Mouse (Mus musculus) CH12F3 (cell line): ENCODE measurements around the gene Igfbp3.

Experiments used
- in situ Hi-C: fragments of 300-500 bp; cut with MboI; formaldehyde crosslinking; loops from 2 replicates; pipeline ENCODE4 v1.14.3; 2020; ENCODE audit warnings: low sequenced_read_pairs

Igfbp3 gene

DNA sequence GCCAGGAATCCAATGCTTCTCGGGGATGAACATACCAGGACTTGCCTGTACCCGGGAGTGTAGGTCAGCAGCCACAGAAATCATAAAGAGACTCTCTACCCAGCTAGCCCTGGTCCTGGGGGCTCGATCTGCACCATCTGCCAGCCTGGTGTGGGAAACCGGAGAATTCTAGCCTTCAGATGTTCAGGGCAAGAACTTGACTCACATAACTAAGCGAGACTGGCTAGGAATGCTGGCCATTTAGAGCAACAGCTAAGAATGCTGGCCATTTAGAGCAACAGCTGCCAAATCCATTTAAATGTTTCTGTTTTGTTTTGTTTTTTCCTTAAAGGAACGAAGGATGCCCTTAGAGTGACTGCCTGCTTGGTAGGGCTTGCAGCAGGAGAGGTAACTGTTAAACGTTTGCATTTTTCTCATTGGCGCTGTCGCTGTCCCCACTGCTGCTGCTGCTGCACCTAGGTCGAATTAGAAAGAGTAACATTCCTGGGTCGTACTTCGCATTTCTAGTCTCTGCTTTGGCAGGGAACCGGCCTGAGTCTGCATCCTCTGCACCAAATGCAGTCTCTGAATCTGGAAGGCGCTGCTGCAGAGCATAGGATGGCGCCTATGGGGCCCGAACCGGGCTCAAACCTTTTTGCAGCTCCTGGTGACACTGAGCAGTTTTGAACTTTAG, 1.5 kb downstream of the Igfbp3 start:
- in situ Hi-C loops: no loop called here

DNA sequence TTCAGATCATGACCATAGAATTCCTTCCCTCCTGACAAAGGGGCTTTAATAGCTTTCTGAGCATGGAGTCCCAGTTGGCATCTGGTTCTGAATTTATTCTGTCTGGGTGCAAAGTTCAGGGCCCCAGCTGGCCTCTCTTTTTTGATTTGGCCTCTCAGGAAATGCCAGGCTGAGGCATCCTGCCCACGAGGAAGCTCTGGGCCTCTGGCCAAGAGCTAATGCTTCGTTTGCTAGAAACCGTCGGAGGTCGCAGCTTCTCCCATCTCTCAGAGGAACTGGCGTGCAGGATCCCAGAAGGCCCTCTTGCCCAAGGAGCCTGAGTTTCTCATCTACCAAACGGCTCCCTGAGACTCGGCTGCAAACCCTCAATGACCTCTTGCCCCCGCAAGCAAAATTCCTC, 2.5 kb downstream of the Igfbp3 start:
- in situ Hi-C loops: no loop called here

DNA sequence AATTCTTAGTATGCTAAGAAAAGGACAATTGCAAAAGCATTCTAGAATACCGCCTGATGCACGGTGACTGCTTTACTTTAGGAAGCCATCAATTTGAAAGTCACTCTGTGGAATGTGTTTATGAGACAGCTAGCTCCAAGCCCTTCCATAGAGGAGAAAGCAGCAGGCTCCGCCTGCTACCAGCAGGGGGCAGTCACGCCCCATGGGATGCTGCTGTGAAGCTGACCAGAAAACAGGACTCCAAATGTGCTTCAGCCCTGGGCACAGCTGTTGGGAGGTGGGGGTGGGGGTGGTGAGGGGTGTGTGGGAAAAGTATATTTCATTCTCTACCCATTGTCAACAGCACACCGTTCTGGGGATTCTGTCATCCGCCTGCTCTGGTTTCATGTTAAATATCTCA, 3.4 kb downstream of the Igfbp3 start:
- in situ Hi-C loops: no loop called here

DNA sequence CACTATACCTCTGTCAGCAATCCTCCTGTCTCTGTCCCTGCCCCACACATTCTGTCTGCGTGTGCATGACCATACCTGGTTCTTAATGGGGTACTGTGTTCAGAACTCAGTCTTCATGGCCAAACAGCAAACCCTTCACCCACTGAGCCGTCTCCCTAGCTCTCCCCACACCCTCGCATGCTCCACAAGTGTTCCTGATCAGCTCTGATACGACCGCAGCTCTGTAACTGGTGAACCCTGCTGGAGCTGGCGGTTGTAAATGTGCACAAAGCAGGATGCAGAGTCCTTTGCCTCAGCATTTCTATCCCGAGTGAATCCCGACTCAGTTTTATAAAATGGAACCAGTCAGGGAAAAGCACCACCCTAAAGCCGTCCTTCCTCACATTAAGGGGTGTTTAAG, 9.9 kb downstream of the Igfbp3 start:
- in situ Hi-C loops: no loop called here

DNA sequence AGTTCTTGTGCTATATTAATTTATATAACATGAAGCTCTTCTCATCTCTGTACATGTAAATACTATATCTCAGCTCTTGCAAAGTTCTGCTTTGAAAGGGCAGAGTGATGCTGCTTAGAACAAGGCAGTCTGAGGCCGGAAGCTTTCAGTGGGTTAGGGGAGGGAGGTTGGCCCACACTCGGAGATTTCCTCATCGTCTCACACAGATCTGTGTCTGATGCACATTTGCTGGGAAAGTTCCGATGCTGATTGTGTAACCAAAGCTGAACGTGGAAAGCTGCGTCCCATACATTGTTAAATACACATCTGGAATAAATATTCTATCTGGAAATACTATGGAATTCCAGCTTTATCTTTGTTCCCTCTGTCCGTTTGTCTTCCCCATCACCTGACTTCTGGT, 11.5 kb downstream of the Igfbp3 start:
- in situ Hi-C loops: no loop called here

DNA sequence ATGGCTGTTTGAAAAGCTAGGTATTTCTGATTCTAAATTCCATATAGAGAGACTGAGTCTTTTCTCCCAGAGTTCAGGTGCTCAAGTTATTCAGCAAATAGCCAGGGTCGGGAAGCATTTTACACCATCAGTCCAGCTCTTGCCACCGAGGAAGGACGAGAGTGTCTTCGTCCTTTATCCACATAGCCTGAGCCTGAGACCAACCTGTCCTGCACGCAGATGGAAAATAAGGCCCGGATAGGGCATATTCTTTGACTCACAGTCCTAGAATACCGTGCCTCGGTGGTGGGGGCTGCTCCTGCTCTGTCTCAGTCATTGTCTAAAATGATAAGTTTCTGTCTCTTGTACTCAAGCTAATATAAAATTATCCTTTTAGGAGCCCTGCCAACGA, 13.3 kb downstream of the Igfbp3 start:
- in situ Hi-C loops: no loop called here

DNA sequence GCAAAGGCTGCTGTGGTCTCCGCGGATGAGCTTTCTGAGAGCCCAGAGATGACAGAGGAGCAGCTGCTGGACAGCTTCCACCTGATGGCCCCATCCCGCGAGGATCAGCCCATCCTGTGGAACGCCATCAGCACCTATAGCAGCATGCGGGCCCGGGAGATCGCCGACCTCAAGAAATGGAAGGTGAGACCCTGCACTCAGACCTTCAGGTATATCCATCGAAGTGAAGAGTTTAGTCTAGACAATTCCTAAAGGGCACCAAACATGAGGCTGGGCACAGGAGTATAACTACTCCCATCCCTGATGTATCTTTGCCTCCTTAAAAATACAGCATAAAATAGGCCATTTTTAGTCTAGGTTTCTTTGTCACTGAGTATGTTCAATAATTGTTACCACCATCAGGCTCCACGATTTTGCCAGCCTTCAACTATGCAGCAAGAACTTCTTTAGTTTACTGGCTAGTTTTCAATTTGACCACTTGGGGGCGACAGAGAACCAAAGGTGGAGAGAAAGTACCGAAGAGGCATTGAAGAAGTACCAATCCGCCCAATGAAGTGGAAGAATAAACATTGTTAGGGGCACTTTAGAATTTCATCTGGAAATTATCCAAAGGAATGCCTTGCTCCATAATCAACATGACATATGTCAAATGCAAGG, 13.9 kb downstream of the Igfbp3 start:
- in situ Hi-C loops: no loop called here

DNA sequence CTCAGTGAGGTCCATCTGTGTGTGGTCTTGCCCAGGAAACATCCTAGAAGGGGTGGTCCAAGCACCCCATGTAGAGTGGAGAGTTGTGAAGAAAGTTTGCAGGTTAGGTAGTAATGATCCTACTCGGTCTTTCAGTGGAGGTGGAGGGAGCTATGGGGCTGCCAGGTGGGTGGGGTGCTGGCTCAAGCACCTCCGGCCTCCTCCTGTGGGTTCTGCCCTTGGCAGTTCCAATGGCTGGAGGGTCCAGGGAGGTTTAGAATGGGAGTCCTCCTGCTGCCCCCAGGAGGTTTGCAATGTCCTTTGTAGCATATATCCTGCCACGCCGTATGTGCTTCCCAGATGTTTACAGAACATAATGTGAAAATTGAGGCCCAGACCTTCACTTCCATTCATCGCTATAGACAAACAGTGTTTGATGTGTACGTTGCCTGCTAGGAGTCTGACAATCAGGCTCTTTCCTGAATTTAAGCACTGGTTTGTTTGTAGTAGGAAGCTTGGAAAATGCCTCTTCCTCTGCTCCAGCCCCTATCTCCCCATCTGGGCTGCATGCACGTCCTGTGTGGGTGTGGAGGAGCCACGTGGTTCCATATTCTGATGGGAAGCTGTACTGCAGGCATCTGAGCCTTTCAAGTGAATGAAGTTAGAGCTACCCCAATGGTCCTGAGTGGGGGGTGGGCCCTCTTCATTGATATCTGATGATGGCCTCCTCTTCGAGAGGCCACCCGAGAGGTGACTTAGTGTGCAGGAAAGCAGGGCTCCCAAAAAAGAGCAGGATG, 15.1 kb downstream of the Igfbp3 start:
- in situ Hi-C loops: no loop called here

DNA sequence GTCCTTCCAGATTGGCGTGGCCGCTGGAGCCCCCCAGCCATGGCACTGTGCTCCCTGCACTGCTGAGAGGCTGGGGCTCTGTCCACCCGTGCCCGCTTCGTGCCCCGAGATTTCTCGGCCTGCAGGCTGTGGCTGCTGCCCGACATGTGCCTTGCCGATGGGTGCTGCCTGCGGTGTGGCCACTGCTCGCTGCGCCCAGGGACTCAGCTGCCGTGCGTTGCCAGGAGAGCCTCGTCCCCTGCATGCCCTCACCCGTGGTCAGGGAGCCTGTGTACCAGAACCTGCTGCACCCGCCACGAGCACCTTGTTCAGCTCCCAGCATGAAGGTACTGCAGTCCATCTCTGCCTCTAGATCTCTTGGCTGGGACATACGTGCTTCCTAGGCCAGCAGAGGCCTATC, 15.7 kb downstream of the Igfbp3 start:
- in situ Hi-C loops: no loop called here

DNA sequence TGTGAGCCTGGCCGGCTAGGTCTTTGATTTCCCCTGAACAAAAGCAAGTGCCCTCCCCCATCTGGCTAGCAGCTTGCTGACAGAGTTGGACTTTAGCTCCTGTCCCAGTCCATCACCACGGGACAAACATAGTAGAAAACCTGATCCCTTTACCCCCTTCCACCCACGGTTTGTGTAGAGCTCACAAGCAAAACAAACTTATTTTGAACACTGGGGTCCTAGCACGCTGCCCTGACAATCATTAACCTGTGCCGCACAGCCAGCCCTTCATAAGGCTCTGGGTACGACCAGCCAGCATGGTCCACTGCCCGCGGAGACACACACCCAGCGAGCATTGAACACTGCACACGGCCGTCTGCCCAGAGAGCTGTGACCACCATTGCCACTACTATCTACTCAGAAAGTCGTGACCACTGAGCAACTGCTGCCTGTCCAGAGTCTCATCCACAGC, 16.2 kb downstream of the Igfbp3 start, which contains the start of gene Igfbp1:
Igfbp1 (plus strand) TSS at position 292 of the 451 bp plus-strand sequence.
- in situ Hi-C loops: no loop called here

DNA sequence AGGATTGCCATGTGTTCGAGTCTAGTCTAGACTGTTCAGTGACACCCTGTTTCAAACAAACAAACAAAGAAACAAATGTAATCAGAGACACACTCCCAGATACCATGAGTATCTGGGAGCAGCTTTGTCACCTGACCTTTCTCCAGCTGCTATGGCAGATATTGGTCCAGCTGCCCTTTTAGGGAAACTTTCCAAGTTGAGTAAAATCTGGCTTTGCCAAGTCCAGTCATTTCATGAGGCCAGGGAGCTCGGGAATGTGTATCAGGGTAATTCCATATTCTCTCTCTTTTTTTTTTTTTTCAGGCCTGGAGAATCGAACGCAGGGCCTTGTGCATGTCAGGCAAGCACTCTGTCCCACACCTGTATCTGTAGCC, 18.4 kb downstream of the Igfbp3 start:
- in situ Hi-C loops: no loop called here

DNA sequence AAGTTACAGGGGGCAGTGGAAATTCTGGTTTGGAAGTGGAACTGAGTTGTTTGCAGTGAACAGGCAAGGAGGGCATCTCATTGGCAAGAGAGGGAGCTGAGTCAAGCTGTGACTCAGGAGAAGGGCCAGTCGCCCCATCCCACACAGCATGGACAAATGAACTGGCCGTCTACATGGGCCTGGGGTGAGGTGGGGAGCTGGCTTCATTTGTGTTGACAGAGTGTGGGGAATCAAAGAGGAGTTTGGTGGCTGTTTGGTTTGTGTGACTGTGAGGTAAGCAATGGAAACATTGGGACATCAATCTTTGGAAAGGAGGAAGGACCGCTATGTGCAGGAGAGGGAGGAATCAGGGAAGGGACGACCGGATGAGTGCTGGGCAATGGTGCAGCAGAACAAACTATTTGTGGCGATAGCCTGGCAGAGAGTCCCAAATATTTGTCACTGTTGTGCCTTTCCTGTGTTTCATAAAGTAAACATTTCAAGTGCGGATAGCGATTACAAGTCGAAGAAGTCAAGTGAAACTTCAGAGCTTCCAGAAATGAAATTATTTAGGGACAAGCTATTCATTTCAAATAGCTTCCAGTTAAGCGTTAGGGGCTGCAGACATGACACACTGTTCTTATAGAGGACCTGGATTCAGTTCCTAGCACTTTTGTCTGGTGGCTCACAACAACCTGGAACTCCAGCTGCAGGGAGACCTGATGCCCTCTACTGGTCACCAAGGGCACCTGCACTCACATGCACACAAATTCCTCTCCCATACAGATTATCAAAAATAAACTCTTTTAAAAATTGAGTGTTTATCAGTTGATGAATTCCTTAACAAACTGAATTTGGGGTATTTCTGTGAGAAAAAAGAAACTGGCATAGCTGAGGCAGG, 19.1 kb downstream of the Igfbp3 start:
- in situ Hi-C loops: no loop called here

DNA sequence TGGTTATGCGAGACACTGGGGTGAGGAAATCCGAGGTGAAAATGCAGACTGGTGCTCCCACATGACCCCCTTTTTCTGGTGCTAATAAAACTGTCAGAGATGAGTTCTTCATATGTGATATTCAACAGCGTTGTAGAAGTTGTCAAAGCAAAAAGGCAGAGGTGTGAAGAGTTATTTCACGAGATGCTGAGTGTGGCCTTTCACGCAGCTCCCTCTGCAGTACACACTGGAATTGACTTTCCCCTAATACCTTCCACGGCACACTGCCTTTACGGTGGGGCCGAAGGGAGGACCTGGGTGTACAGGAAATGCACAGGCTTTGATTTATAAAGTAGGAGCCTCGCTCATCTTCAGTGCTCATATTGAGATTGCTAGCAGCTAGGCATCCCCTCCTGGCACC, 20.6 kb downstream of the Igfbp3 start:
- in situ Hi-C loops: no loop called here

DNA sequence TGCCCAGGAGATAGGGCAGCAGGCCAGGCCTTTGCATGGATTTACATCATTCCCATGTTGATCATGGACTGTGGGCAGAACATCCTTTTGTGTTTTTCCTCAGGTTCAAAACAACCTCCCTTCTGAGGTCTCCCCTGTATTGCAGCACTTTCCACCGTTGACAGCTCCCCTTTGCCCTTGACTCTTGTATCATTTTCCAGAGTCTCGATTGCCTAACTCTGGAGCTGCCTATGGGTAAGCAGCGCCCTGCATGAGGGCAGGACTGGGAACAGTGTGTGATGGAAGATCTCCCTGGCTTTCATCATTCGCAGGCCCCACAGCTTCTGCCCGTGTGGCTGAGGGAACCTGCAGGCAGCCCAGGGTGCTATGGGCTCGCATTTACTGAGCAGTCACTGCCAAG, 21.0 kb downstream of the Igfbp3 start:
- in situ Hi-C loops: no loop called here

DNA sequence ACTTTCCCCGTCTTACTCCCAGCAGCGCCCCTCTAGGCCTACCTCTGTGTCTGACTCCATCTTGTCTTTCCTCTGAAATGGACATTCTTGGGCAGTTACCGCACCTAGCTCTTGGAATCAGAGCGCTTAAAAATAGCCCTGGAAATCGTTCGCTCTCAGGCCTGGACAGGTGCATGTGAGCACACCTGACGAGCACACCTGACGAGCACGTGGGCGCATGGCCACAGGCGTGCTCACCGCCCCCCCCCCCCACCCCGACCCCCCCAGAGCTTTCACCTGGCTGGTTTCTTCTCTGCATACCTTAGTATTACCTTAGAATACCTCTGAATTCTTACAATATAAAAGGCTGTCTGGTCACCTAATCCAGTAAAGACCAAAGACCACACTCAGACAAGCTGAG, 25.3 kb downstream of the Igfbp3 start, which contains the start of gene Gm11985:
Gm11985 (minus strand) TSS at position 101 of the 400 bp plus-strand sequence.
- in situ Hi-C loops: no loop called here

DNA sequence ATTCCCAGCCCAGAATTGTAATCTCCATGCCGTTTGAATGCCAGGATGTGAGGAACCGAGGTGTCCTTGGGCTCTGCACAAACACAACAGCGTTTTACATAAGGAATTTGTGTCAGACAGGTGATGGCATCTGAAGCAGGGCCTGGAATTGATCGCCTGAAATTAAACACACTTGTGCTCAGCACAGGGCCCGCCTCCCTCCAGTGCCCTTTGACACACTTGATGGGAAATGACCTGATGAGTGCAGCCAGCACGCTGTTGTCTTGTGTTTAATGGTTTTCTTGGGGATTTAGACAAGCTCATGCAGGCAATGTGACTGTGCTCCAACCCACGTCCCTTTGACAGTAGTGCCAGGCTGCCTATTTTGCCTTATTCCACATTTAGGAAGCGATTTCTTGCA, 26.3 kb downstream of the Igfbp3 start:
- in situ Hi-C loops: no loop called here

DNA sequence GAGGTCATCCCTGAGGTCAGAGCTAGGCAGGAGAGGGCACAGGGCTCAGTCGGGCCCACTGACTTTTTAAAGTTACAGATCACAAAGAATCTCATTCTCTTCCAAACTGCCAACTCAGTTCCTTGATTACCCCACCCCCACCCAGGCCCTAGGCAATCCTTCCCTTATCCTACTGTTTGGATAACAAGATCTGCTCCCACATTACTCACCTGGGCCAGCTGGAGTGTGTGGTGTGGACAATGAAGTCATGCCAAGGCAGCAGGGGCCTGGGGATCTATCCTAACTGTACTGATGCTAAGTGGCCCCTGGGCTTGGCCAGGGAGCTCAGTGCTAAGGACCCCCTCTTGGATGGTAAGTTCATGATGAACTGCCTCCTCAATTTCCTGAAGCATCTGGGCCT, 29.3 kb downstream of the Igfbp3 start:
- in situ Hi-C loops: no loop called here

DNA sequence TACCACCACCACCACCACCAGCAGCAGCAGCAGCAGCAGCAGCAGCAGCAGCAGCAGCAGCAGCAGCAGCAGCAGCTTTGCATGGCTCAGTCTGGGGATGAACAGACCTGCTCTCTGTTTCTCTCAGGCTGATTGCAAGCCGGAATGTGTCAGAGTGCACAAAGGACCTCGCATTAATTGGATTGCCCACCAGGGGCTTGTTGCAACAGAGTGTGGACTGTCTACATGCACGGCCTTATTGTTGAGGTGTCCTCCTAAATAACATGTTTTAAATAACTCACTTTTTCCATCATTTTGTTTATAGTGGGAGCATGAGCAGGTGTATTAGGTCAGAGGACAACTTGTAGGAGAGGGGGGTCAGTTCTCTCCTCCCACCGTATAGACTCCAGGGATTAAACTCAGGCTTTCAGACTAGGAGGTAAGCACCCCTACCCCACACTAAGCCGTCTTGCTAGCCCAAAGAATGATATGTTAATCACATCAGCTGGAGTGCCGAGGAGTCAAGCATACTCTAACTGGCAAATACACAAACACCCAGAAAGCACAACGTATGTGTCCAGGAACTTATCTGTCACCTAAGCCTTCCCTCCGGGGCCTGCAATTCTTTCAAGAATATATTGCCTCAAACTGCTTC, 31.2 kb downstream of the Igfbp3 start:
- in situ Hi-C loops: no loop called here

DNA sequence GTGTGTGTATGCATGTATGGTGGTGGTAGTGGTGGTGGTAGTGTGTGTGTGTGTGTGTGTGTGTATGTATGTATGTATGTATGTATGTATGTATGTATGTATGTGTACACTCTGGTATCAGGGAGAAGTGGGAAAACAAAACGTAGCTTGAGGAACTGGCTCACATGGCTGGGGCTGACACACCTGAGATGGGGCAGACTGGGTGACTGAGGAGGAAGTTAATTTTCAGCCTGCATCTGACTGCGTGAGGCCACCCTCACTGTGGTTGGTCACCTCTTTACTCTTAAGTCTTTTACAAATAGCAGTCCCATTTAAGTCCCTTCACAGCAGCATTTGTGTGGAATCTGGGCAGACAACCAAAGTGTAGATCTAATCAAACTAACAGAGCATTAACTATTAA, 34.4 kb downstream of the Igfbp3 start:
- in situ Hi-C loops: no loop called here

DNA sequence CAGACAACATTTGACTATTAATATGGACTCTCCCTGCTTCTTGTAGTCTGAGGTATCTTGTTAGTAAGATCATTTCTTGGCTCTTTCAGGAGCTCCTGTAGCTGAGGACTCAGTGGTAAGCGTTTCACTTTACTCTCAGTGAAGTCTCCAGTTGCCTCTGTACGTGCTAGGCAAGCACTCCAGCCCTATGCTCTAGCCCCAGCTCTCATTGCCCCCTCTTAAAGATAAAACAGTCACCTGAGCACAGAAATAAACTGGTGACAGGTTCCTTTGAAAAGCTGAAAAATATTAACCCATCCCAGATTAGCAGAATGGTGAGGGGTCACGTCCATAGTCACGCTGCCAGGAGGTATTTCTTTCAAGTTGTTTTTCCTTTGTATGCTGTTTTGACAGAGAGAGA, 35.0 kb downstream of the Igfbp3 start:
- in situ Hi-C loops: no loop called here

DNA sequence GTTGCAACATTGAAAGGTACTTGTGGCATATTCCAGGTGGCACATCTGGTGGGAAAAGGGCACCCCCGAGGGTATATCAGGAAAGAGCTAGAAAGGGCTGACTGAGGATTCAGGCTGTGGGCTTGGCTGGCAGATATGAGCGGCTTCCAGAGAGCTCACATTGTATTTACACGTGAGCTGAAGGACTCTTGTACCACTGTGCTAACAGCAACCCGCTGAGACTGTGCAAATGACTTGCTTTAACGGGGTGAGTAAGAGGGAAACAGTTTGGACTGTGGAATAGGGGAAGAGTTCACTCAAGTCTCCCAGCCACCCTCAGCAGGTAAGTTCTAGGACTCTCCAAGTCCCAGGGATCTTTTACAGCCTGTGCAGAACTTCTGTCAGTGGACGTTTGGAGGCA, 40.1 kb downstream of the Igfbp3 start:
- in situ Hi-C loops: no loop called here
